Mouse (Mus musculus): ENCODE data around the gene Hacd3. TPM values are rescaled to one million over a fixed set of nuclear protein-coding genes. Genes with fewer than 3 reads are reported as not detected.

Gene Hacd3
- total RNA-seq, 4 experiments from 2014 or later: 14.6 to 19.0 (median 17.0) TPM

GRCm38 (mm10) chr9:64952055-64952454 lies 69.4 kb downstream of the Hacd3 start:
- DNase-seq (ENCODE audit: low spot score): no peak

GRCm38 (mm10) chr9:64951161-64951657 lies 70.3 kb downstream of the Hacd3 start, which contains the start of gene Slc24a1:
TSS of gene Slc24a1 (minus strand) at chr9:64951607.
- no peak for DNase-seq (ENCODE audit: low spot score)

GRCm38 (mm10) chr9:64947483-64948095 lies 73.9 kb downstream of the Hacd3 start:
- DNase-seq (ENCODE audit: low spot score): no peak

- no peak for DNase-seq (ENCODE audit: low spot score)
These were observed 77.5 kb downstream of the Hacd3 start for GRCm38 (mm10) chr9:64943997-64944396.

GRCm38 (mm10) chr9:64941650-64942049 lies 79.8 kb downstream of the Hacd3 start:
- no peak for DNase-seq (ENCODE audit: low spot score)

- DNase-seq (ENCODE audit: low spot score): no peak
These were observed 80.7 kb downstream of the Hacd3 start for GRCm38 (mm10) chr9:64940731-64941346.

- no peak for DNase-seq (ENCODE audit: low spot score)
These were observed 81.7 kb downstream of the Hacd3 start for GRCm38 (mm10) chr9:64939790-64940189.

GRCm38 (mm10) chr9:64939281-64939680 lies 82.2 kb downstream of the Hacd3 start:
- DNase-seq (ENCODE audit: low spot score): no peak

- DNase-seq (ENCODE audit: low spot score): no peak
These were observed 83.0 kb downstream of the Hacd3 start for GRCm38 (mm10) chr9:64938535-64938934.

GRCm38 (mm10) chr9:64937491-64937890 lies 84.0 kb downstream of the Hacd3 start:
- DNase-seq (ENCODE audit: low spot score): no peak

Small RNA genes lying within 50 kb of the gene (microRNA-seq; reads per million reads assigned to microRNA genes)
- not detected for gene Gm25640

Other genes with a start within 250 kb of the Hacd3 start
- 1 to 10 TPM; 5.7 to 8.5 (median 6.3) TPM for gene Dennd4a, start 210.4 kb downstream of the Hacd3 start, total RNA-seq (2022)
- under 1 TPM; 0.09 to 0.20 (median 0.14) TPM for gene Slc24a1, start 70.1 kb downstream of the Hacd3 start, total RNA-seq (2022)
- gene Ints14, start 60.8 kb downstream of the Hacd3 start, total RNA-seq (2022): 10 to 100 TPM; 12.8 to 17.2 (median 14.2) TPM
- gene Dpp8, start 10.7 kb upstream of the Hacd3 start, total RNA-seq (2022): 10 to 100 TPM; 52.8 to 59.9 (median 58.2) TPM
- 10 to 100 TPM; 13.3 to 17.9 (median 15.7) TPM for gene Igdcc4, start 79.8 kb upstream of the Hacd3 start, total RNA-seq (2022)
- under 1 TPM in 2 of 4 experiments, not detected in 2; 0.09 to 0.19 TPM for gene Igdcc3, start 119.5 kb upstream of the Hacd3 start, total RNA-seq (2022)
- gene Parp16, start 173.7 kb upstream of the Hacd3 start, total RNA-seq (2022): 1 to 10 TPM; 3.4 to 4.5 (median 3.7) TPM
- gene Cilp, start 243.5 kb upstream of the Hacd3 start, total RNA-seq (2022): 1 to 10 TPM; 1.5 to 2.8 (median 2.4) TPM